Mouse (Mus musculus) bone marrow, adult 2 months (tissue): ENCODE results near the gene Gm38431.

ENCODE experiments used
- CTCF ChIP-seq: fragments of 200-500 bp; IDR thresholded peaks from 2 replicates; pipeline ENCODE4 v1.5.1; 2011; ENCODE audit warnings: low read length, control low read depth; ENCODE audit not compliant: control insufficient read depth, insufficient read depth
- POLR2A ChIP-seq: fragments of 200-500 bp; IDR thresholded peaks from 2 replicates; pipeline ENCODE4 v1.6.1; 2011; ENCODE audit warnings: low read depth, mild to moderate bottlenecking, control low read depth, low read length, borderline replicate concordance; ENCODE audit not compliant: control insufficient read depth

- no peak for TF ChIP-seq POLR2A
- TF ChIP-seq CTCF, result no peak
Observed at GRCm38 (mm10) chr9:21035586-21035985, 56.2 kb downstream of the Gm38431 start.
